Mouse (Mus musculus) heart, adult 2 months (tissue): ENCODE results near the gene Ddx60. TPM values are rescaled to one million over a fixed set of nuclear protein-coding genes. Genes with fewer than 3 reads are reported as not detected.

Source experiments
- DNase-seq, 2 experiments: peaks; one replicate each; pipeline ENCODE4 v3.0.0; 2021
- H3K27ac ChIP-seq: fragments of 200-600 bp; 2 replicates; pipeline ENCODE4 v1.8.1; 2022
- H3K27me3 ChIP-seq: fragments of 200-500 bp; 2 replicates; pipeline ENCODE4 v1.6.1; 2012; ENCODE audit warnings: mild to moderate bottlenecking, low read length, inconsistent platforms, mixed read lengths; ENCODE audit not compliant: control insufficient read depth, insufficient read depth
- H3K36me3 ChIP-seq: fragments of 200-500 bp; 2 replicates; pipeline ENCODE4 v1.6.1; 2012; ENCODE audit warnings: low read length, inconsistent platforms; ENCODE audit not compliant: control insufficient read depth, insufficient read depth
- H3K4me1 ChIP-seq: fragments of 200-500 bp; 2 replicates; pipeline ENCODE4 v1.6.1; 2011; ENCODE audit warnings: low read length; ENCODE audit not compliant: control insufficient read depth, insufficient read depth
- H3K4me3 ChIP-seq: fragments of 200-600 bp; 2 replicates; pipeline ENCODE4 v1.8.1; 2022
- H3K79me2 ChIP-seq: fragments of 200-500 bp; replicated peaks from 2 replicates; pipeline ENCODE4 v1.6.1; 2012; ENCODE audit warnings: mild to moderate bottlenecking, inconsistent platforms, low read length, moderate library complexity, mixed read lengths; ENCODE audit not compliant: control insufficient read depth, insufficient read depth
- H3K9ac ChIP-seq: fragments of 200-500 bp; 2 replicates; pipeline ENCODE4 v1.6.1; 2012; ENCODE audit warnings: low read depth, mild to moderate bottlenecking, control low read depth, inconsistent platforms, low read length, mixed read lengths
- CTCF ChIP-seq: fragments of 200-600 bp; IDR thresholded peaks from 2 replicates; pipeline ENCODE4 v1.8.1; 2022; ENCODE audit warnings: antibody characterized with exemption, mild to moderate bottlenecking, moderate library complexity
- EP300 ChIP-seq: fragments of 200-500 bp; IDR thresholded peaks from 2 replicates; pipeline ENCODE4 v1.6.1; 2011; ENCODE audit warnings: low read depth, low read length, control low read depth; ENCODE audit not compliant: insufficient read depth
- POLR2A ChIP-seq: fragments of 200-500 bp; IDR thresholded peaks from 2 replicates; pipeline ENCODE4 v1.6.1; 2011; ENCODE audit warnings: mild to moderate bottlenecking, low read depth, low read length, control low read depth; ENCODE audit not compliant: insufficient read depth
- WGBS: fragments of 180-500 bp; shearing (Covaris S2); methylation state at CpG from one replicate; pipeline ENCODE4 v1.1.7; 2018; 5-methylcytosine and 5-hydroxymethylcytosine counted together
- intact Hi-C: fragments of 180-260 bp; cut with DNase I; formaldehyde crosslinking; loops from one replicate; pipeline ENCODE4 v1.15.1; 2025
- polyA plus RNA-seq: library from polyadenylated mRNA; depleted of rRNA; stranded (reverse); fragments of >200 nt; gene quantifications from 2 replicates; pipeline ENCODE4 v1.2.3, GENCODE M21; 2012; rRNA removed
- total RNA-seq, 2 experiments: library from RNA; stranded (reverse); gene quantifications; 2 replicates each; pipeline ENCODE4 v1.2.3; 2021

The Ddx60 gene
- total and polyA plus RNA-seq, 3 experiments, result 0.53 to 1.7 (median 1.1) TPM

- DNase-seq, result no peak
- intact Hi-C loops, result loop anchor here (2.0 kb wide), 1 partner anchor 1797 kb away; no protein-coding TSS in a partner anchor
- no peaks in the 10 kb centered on the region for H3K27me3 ChIP-seq
These were observed 152.4 kb downstream of the Ddx60 start for GRCm38 (mm10) chr8:62080195-62080802.

GRCm38 (mm10) chr8:62081804-62082203, 153.9 kb downstream of the Ddx60 start:
- Histone ChIP-seq H3K27me3 (no peaks in the 10 kb centered on the region), H3K36me3 (no peaks in the 10 kb centered on the region), H3K4me3 (no peak overlapping the region), H3K79me2 (no peaks in the 10 kb centered on the region), H3K27ac (no peak overlapping the region), H3K9ac (no peak overlapping the region), H3K4me1 (no peaks in the 10 kb centered on the region)
- intact Hi-C loops, result loop anchor here (2.0 kb wide), 1 partner anchor 1795 kb away; no protein-coding TSS in a partner anchor
- TF ChIP-seq CTCF (no peak), EP300 (no peak)
- 76% methylated on average over 2 of the region's 2 CpGs for WGBS
- DNase-seq, result no peak

More at GRCm38 (mm10) chr8:62080195-62080802, 152.4 kb downstream of the Ddx60 start:
- TF ChIP-seq EP300 (no peak), CTCF (peak; percentile 74), POLR2A (no peak)
- H3K79me2 ChIP-seq, result no peaks in the 10 kb centered on the region
- 37% methylated on average over 3 of the region's 3 CpGs for WGBS
- no peak overlapping the region for H3K4me3 ChIP-seq
- no peak overlapping the region for H3K27ac ChIP-seq
- H3K36me3 ChIP-seq, result no peaks in the 10 kb centered on the region
- H3K4me1 ChIP-seq, result no peaks in the 10 kb centered on the region
- H3K9ac ChIP-seq, result no peak overlapping the region

Other genes starting within 250 kb of the Ddx60 start
- 100 to 1,000 TPM; 169 to 188 TPM for gene Palld, start 25.4 kb upstream of the Ddx60 start, total RNA-seq
- 60.3 and 70.8 TPM in 2 replicates for gene Palld, start 25.4 kb upstream of the Ddx60 start, polyA plus RNA-seq
- not detected for gene Anxa10, start 195.1 kb downstream of the Ddx60 start, total RNA-seq
- not detected in 2 replicates for gene Anxa10, start 195.1 kb downstream of the Ddx60 start, polyA plus RNA-seq